Mouse (Mus musculus): ENCODE measurements at regions not wholly inside any gene's neighbourhood (a gene's known extent, or its start where the extent isn't known, plus 50 kb on each side); places are given as distances from the start of the nearest gene placed in this dataset.

GRCm38 (mm10) chr4:124542696-124543095 lies 67.9 kb downstream of the 3100002H09Rik start:
- DNase-seq: no peak

DNA sequence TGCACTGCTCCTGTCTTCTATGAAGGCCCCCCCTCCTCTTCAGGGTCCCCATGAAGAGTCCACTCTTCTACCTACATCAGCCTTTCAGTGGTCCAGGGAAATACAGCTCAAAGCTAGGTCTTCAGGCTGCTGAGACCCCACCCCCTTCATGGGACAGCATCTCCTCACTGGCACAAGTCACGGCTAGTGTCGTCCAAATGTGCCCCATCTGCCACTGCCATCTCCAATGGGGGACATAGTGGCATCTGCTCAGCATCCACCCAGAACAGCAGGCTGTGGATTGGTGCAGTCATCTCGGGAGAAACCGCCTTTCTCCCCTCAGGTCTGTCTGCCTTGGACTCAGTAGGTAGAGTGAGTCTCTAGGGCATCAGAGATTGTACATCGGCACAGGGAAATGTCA lies 72.1 kb downstream of the 3100002H09Rik start:
- DNase-seq: no peak

DNA sequence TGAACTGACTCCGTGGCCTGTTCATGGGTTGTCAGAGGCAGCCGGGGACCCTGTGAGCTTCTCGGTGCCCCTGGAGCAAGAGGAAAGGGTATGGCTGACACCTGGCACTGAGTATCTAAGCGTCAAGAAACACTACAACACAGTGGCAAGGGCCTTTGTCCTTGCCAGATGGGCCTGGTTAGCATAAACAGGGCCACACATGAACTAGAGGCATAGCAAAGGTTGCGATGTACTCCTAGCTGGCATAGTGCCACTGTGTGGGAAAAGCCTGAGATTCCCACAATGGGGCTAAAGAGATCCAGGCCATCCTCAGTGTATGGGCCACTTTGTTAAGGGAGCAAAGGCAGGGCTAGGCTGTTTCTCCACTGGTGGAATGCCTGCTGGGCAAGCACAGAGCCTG lies 72.9 kb downstream of the 3100002H09Rik start:
- no peak for DNase-seq

DNA sequence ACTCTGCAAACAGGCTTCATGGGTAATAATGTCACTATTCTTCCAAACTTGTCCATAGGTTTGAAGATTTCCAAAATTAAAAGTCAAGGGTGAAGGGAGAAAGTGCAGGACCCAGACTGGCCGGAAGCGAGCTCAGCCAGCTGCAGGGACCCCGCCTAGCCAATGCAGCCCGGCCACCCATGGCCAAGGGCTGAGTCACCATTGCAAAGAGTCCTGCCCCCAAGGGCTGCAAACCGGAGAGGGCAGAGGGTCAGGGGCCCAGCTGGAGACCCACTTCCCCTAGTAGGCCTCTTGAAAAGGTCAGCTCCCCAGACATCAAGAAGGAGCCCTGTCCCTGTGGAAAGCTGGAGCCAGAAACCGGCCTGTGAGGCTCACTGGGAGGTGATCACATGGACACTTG lies 77.0 kb downstream of the 3100002H09Rik start:
- DNase-seq: no peak

DNA sequence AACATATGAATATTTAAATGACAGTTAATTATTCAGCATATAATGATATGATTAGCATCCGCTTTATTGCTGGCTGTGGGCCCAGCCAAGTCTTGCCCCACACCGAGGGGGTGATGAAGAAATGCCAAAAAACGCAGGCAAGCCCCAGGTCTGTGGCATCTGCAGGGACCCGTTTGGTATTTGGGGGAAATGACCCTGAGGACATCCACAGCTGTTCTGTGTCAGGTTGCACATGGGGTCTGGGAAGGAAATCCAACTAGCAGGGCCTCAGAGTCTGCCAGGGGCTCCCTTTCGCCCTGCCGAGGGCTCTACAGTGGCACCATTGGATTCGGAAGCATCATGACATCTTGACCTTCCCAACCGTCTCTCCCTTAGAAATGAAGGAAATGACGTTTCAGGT lies 80.0 kb downstream of the 3100002H09Rik start:
- DNase-seq: no peak

DNA sequence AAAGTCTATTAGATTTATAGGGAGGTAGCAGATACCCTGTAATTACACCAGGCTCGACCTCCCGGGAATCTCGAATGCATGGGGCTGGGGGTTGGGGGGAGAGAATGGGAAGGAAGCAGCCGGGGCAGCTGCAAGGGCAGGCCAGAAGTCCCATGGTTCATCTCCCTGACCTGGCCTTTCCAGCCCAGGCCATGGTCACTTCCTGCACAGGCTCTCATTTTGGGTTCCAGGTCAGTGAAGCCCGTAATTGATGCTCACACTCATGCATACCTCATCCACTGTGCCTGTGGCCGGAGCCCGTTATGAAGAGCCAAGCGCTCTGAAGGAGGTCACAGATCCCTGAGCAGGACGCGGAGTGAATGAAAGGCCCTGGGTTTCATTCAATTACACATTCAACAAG lies 83.8 kb downstream of the 3100002H09Rik start:
- no peak for DNase-seq

GRCm38 (mm10) chr4:124526362-124526761 lies 84.2 kb downstream of the 3100002H09Rik start:
- DNase-seq: no peak

DNA sequence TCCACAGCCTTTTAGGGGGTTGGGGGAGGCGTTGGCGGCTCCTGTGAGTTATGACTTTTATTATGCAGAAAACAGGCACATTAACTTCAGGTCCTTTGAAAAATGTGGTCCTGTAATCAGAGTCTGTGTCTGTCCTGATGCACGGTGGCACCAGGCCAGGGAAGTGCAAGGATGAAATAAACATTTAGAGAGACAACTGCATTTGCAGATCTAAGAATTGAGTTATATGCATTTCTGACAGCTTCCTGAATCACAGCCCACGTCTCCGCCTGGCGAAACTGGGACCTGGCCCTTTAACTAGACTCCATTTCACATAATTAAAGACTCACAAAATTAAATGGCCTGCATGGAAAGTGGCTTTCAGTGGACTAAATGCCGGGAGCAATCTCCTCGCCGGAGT lies 90.3 kb downstream of the 3100002H09Rik start:
- no peak for DNase-seq

- DNase-seq: no peak
These were observed 98.8 kb downstream of the 3100002H09Rik start for GRCm38 (mm10) chr4:124511761-124512160.

DNA sequence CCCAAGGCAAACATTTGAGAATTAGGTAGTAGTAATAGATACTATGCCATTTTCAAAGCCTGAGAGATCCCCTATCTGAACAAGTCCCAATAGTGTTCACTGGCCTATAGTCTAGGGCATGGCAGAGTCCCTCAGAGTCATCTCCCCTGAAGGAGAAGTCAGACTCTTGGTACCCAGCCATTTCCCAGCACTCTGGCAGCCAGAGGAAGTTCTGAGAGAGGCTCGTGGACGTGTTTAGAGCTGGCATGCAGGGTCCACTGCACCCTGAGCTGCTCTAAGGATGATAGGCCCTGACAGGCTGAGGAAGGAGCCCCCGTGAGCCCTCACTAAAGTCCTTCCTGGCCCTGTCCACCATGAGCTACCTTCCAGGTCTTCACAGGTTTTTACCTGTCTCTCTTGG lies 99.8 kb downstream of the 3100002H09Rik start:
- DNase-seq: no peak

DNA sequence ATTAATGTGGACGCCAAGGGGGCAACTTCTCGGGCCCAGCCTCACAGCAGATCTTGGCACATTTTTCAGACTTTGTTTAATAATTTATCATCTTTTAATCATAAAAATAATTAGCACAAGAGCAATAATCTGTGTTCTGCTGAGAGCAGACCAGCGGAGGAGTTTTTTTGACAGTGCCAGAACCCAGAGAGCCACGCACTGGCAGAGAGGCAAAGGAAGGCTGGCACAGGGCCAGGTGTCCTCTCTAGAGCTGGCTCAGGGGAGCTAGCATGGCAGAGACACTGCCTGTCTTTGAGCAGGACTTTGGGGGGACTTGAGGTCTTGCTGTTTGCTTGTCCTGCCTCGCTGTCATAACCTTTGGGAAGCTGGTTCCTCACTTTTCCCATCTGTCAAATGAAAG lies 100.9 kb downstream of the 3100002H09Rik start:
- no peak for DNase-seq

- DNase-seq: no peak
These were observed 104.4 kb downstream of the 3100002H09Rik start for GRCm38 (mm10) chr4:124506083-124506647.

- no peak for DNase-seq
These were observed 108.8 kb downstream of the 3100002H09Rik start for GRCm38 (mm10) chr4:124501785-124502184.

DNA sequence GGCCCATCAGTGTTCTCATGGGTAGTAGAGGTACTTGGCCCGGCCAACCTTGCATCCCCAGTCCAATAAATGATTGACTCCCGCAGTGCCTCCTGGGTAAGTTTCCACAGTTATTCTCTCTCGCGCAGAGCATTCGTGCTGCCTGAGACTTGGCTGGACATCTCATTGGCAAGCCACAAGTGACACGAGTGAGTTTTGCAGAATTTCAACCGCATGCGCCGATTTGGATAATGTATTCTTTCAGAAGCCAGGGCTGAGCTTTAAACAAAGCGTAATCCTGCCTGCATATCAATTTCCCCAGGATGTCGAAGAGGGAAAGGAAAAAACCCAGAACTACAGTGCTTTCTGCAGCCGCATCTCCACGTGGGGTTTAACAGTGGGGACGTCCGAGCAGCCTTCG lies 112.6 kb downstream of the 3100002H09Rik start:
- DNase-seq: no peak

- DNase-seq: no peak
These were observed 124.5 kb downstream of the 3100002H09Rik start for GRCm38 (mm10) chr4:124485941-124486581.

- no peak for DNase-seq
These were observed 125.7 kb downstream of the 3100002H09Rik start for GRCm38 (mm10) chr4:124484613-124485586.

DNA sequence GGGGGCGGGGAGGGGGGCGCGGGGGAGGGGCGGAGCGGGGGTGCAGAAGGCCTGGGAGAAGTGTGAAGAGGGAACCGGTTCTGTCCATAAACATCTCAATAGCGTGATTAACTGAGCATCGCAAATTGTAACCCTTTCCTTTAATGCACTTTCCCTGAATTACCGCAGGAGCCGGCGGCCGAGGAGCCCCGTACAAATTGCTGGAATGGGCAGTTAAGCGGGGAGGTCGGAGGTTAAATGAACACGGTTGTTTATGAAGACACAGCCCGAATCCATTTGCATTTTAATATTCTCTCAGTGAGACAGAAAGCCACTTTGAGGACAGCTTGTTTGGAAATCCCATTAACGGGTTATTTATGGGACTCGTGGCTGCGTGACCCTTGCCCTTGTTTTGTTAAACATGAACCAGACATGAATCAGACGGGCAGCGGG lies 132.7 kb downstream of the 3100002H09Rik start:
- no peak for DNase-seq

DNA sequence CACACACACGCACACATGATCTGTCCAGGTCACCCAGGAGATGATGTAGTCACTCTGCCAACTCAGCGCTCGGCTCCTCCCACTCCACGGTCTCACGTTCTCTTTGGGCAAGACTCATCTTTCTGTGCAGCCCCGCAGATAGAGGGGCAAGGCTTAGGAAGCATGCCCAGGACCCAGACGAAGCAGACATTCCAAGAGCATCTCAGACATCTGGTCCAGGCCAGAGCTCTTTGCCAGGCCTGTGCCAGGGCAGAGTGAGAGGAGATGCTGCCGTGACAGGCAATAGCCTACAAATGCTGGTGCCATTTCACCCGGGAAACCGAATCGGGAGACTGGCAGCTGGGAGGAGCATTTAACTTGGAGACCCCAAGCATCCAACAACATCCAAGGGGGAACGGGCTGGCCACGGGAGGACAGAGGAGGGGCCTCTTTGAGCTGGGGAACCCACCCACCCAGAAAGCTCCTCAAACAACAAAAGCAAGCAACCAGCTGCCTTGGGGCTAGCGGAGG lies 133.2 kb downstream of the 3100002H09Rik start:
- DNase-seq: no peak

- DNase-seq: no peak
These were observed 145.3 kb downstream of the 3100002H09Rik start for GRCm38 (mm10) chr4:124465229-124465820.

DNA sequence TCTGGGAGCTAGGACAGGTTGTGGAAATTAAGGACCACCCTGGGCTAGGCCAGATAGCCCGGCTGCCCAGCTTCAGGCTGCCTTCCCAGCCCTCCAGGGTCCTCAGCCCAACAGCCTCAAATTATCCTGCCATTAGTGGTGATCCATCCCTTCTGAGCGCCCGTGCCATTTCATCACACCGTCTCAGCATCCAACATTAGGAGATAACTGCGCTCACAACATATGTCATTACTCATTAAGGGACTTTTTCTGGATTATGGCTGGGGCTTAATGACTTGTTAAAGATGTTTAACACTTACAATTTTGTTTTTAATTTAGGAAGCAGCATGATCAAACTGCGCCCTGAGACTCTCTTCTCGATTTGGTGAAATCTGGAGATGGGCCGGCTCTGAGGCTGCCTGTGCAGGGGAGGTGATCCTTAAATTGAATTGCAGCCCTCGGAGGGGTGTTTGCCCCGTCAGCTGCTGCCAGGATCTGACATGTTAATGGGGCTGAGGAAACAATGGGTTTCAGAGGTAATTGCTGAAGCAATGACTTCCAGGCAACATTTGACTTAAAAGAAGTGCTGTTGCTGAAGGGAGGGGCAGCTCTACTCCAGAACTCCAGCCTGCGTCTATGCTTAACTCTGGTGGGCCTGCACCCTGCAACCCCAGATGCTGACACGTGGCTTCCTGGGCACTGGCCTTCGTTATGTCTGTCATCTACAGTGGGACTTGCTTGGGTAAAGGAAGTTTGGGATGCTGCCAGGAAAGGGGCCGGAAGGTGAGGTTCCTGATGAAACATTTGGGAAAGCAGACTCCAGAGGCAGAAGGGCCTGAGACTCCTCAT lies 154.9 kb downstream of the 3100002H09Rik start:
- DNase-seq: no peak

DNA sequence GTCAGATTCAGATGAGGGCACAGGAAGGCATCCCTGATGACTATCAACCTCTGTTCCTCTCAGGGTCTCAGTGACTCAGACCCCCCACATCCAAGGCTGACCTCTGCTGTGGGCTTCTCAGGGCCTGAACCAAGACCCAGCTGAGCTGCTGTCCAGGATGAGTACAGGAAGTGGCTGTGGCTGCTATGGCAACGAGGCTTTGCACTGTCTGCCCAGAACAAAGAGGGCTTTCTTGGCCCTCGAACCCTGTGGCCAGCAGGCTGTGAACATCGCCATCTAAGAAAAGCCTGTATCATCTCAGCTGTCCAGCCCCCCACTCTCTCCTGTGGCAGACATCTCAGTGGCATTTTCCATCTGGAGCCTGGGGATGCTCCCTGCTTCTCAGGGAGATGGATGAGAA lies 159.5 kb downstream of the 3100002H09Rik start:
- no peak for DNase-seq

GRCm38 (mm10) chr4:124446615-124447014 lies 164.0 kb downstream of the 3100002H09Rik start:
- no peak for DNase-seq
